Mouse (Mus musculus) thymus, postnatal 10 days (tissue): ENCODE data around the gene Olfr31.

Experiments used
- DNase-seq, 2 experiments: peaks; one replicate each; pipeline ENCODE4 v3.0.0; 2021; ENCODE audit warnings: low spot score in 2 of 2

Olfr31 gene

DNA sequence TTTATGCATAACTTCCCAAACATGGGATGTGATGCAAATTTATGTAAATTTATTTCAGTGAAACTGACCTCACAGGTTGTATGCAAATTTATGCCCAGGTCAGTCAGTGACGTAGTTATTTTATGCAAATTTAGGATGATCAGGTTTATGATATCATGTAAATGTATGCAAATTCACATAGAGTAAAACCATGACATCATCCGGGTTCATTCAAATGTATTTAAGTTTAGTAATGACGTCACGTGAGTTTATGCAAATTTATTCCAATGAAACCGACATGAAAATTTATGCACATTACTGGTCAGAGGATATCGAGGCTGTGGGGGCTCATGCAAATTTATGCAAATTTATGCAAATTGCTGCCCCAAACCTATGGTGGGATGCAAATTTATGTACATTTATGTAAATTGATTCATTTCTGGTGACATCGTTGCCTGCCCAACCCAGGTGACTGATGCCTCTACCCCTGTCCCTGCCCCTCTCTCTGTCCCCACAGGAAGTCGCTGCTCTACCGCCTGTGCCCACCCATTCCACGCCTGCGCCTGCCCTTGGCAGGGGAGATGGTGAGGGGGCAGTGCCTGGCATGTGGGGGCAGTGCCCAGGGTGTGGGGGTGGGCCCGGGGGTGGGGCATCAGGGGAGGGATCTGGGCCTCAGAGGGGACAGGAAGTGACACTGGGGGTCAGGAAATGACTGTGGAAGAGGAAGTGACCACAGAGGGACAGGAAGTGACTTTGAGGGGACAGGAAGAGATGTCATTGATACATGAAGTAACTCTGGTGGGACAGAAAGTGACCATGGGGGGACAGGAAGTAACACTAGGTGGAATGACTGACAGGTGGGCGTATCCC lies 32.1 kb downstream of the Olfr31 start:
- DNase-seq: no peak

DNA sequence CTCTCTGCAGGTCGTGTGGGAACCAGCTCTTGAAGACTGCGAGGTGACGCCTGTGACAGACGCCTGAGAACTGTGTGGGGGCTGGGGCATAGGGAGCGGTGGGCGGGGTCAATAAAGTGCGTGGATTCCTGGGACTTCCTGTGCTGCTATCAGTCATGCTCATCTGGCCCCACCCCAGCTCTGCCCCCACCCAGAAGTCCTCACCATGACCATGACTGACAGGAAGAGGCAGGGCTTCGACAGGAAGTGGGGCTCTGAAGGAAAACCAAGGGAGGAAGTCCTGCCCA lies 32.7 kb downstream of the Olfr31 start:
- DNase-seq: no peak
